Mouse (Mus musculus): ENCODE data around the gene Arsb. TPM values are rescaled to one million over a fixed set of nuclear protein-coding genes. Genes with fewer than 3 reads are reported as not detected.
A peak's percentile ranks its signal among the peaks of the same experiment; 100 is the strongest.

Gene Arsb
- polyA plus RNA-seq, 1 experiment, result 19.1 TPM

- WGBS, result 96% methylated on average over 7 of the region's 7 CpGs
- Histone ChIP-seq H3K27me3 (ENCODE audit: control insufficient read depth, insufficient read depth, low read length) (no peaks in the 10 kb centered on the region), H3K4me3 (ENCODE audit: control insufficient read depth, insufficient read depth, low read length) (no peak overlapping the region), H3K4me1 (replicated peaks; ENCODE audit: control insufficient read depth, insufficient read depth, low read length) (peaks cover 20% of the 10 kb centered on the region), H3K36me3 (ENCODE audit: control insufficient read depth, insufficient read depth, low read length) (no peaks in the 10 kb centered on the region), H3K27ac (ENCODE audit: control insufficient read depth, insufficient read depth, low read length) (no peak overlapping the region)
- TF ChIP-seq POLR2A (IDR thresholded peaks at IDR 0.05; ENCODE audit: control insufficient read depth, extremely low read depth, insufficient read depth, low read length, poor library complexity), result no peak
- no peak for TF ChIP-seq CTCF (IDR thresholded peaks at IDR 0.05; ENCODE audit: borderline replicate concordance, control insufficient read depth, extremely low read depth, insufficient read depth, low read length, poor library complexity)
- DNase-seq, result no peak
Measured at GRCm38 (mm10) chr13:93987611-93988010, 216.2 kb downstream of the Arsb start.

GRCm38 (mm10) chr13:93989208-93989607 lies 217.8 kb downstream of the Arsb start:
- WGBS, result 77% methylated on average over 3 of the region's 4 CpGs
- no peak for DNase-seq
- TF ChIP-seq CTCF (IDR thresholded peaks at IDR 0.05; ENCODE audit: borderline replicate concordance, control insufficient read depth, extremely low read depth, insufficient read depth, low read length, poor library complexity) (no peak), POLR2A (IDR thresholded peaks at IDR 0.05; ENCODE audit: control insufficient read depth, extremely low read depth, insufficient read depth, low read length, poor library complexity) (no peak)
- H3K27me3 ChIP-seq (ENCODE audit: control insufficient read depth, insufficient read depth, low read length), result no peaks in the 10 kb centered on the region
- no peaks in the 10 kb centered on the region for H3K36me3 ChIP-seq (ENCODE audit: control insufficient read depth, insufficient read depth, low read length)
- peaks cover 20% of the 10 kb centered on the region for H3K4me1 ChIP-seq (replicated peaks; ENCODE audit: control insufficient read depth, insufficient read depth, low read length)
- H3K27ac ChIP-seq (ENCODE audit: control insufficient read depth, insufficient read depth, low read length), result peak overlapping the region; percentile 89; the same call in 1 of the 2 replicates
- H3K4me3 ChIP-seq (ENCODE audit: control insufficient read depth, insufficient read depth, low read length), result no peak overlapping the region

DNA sequence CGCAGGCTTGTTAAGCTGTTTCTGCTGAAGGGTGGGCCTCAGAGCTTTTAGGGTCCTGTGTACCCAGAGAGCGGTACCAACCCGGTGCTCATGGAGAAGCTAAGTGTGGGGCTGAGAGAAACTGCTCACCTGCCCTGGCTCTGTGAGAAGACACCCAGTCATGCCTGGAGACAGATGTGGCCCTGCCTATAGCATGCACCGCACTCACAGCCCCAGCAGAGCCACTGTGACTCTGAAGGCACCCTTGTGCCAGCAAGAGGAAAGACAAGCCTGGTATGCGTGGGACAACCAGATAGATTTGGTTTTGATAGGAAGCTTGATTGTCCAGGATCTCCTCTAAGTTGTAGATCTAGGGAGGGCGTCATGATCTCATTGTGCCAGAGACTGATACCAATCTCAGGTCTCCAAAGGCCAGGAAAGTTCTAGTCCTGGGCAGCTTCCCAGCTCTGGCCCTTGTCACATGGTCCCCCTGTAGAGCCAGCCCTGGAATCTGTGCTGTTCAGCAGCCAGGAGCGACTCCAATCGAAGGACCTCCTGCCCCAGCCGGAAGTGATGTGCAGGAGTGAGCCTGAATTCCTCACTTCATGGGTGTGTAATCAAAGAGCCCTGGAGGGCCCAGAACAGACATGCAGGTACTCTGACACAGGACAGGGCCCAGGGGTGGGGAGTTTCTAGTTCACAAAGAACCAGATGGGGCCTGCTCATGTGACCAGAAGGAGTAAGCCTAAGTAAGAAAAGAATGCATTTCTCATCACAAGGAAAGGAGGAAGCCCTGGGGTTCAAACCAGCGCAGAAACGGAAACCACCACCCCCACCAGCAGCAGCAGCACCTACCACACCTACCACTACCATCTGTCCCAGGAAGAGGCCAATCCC lies 218.5 kb downstream of the Arsb start:
- Histone ChIP-seq H3K27ac (ENCODE audit: control insufficient read depth, insufficient read depth, low read length) (peak overlapping the region; percentile 89), H3K27me3 (ENCODE audit: control insufficient read depth, insufficient read depth, low read length) (no peaks in the 10 kb centered on the region), H3K4me3 (ENCODE audit: control insufficient read depth, insufficient read depth, low read length) (no peak overlapping the region), H3K36me3 (ENCODE audit: control insufficient read depth, insufficient read depth, low read length) (no peaks in the 10 kb centered on the region), H3K4me1 (replicated peaks; ENCODE audit: control insufficient read depth, insufficient read depth, low read length) (peaks cover 20% of the 10 kb centered on the region)
- no peak for TF ChIP-seq CTCF (IDR thresholded peaks at IDR 0.05; ENCODE audit: borderline replicate concordance, control insufficient read depth, extremely low read depth, insufficient read depth, low read length, poor library complexity)
- no peak for TF ChIP-seq POLR2A (IDR thresholded peaks at IDR 0.05; ENCODE audit: control insufficient read depth, extremely low read depth, insufficient read depth, low read length, poor library complexity)
- DNase-seq, result peak; percentile 53
- 17% methylated on average over 11 of the region's 11 CpGs for whole genome bisulfite sequencing

GRCm38 (mm10) chr13:93990841-93991240 lies 219.4 kb downstream of the Arsb start:
- WGBS, result 46% methylated on average over 3 of the region's 3 CpGs
- Histone ChIP-seq H3K27me3 (ENCODE audit: control insufficient read depth, insufficient read depth, low read length) (no peaks in the 10 kb centered on the region), H3K4me1 (replicated peaks; ENCODE audit: control insufficient read depth, insufficient read depth, low read length) (peaks cover 20% of the 10 kb centered on the region), H3K36me3 (ENCODE audit: control insufficient read depth, insufficient read depth, low read length) (no peaks in the 10 kb centered on the region), H3K27ac (ENCODE audit: control insufficient read depth, insufficient read depth, low read length) (peak overlapping the region; percentile 86), H3K4me3 (ENCODE audit: control insufficient read depth, insufficient read depth, low read length) (no peak overlapping the region)
- no peak for TF ChIP-seq CTCF (IDR thresholded peaks at IDR 0.05; ENCODE audit: borderline replicate concordance, control insufficient read depth, extremely low read depth, insufficient read depth, low read length, poor library complexity)
- TF ChIP-seq POLR2A (IDR thresholded peaks at IDR 0.05; ENCODE audit: control insufficient read depth, extremely low read depth, insufficient read depth, low read length, poor library complexity), result no peak
- peak; percentile 17 for DNase-seq

DNA sequence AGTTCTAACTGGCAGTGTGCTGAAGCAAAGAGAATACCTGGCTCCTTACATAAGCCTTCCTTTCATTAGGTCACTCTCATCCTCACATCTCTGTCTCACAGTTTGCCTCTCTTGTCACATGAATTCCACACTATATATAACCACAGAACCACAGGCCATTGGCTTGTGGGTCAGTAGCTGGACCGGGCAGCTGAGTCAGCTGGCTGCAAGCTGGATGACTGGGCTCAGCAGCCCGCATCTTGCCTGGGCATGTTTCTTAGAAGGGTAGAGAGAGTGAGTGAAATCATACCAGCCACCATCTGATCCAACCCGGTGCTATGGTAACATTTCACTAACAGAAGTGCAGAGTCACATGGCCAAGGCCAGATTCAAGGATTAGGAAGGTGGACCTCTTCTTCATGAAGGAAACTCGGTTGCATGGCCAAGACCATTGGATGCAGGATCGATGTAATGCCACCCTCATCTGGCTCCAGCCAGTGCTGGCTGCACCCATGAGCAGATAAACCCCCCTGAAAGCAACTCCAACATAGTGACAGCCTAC lies 221.0 kb downstream of the Arsb start:
- Histone ChIP-seq H3K36me3 (ENCODE audit: control insufficient read depth, insufficient read depth, low read length) (no peaks in the 10 kb centered on the region), H3K27ac (ENCODE audit: control insufficient read depth, insufficient read depth, low read length) (no peak overlapping the region), H3K4me1 (replicated peaks; ENCODE audit: control insufficient read depth, insufficient read depth, low read length) (peaks cover 20% of the 10 kb centered on the region), H3K4me3 (ENCODE audit: control insufficient read depth, insufficient read depth, low read length) (no peak overlapping the region), H3K27me3 (ENCODE audit: control insufficient read depth, insufficient read depth, low read length) (no peaks in the 10 kb centered on the region)
- no peak for TF ChIP-seq CTCF (IDR thresholded peaks at IDR 0.05; ENCODE audit: borderline replicate concordance, control insufficient read depth, extremely low read depth, insufficient read depth, low read length, poor library complexity)
- TF ChIP-seq POLR2A (IDR thresholded peaks at IDR 0.05; ENCODE audit: control insufficient read depth, extremely low read depth, insufficient read depth, low read length, poor library complexity), result no peak
- DNase-seq, result no peak
- 98% methylated on average over 5 of the region's 5 CpGs for WGBS

Other genes starting within 250 kb of the Arsb start
- 0.07 and 1.2 TPM in 2 replicates for gene Bhmt, start 133.7 kb upstream of the Arsb start, polyA plus RNA-seq (2012; rRNA removed)
- gene Bhmt2, start 97.3 kb upstream of the Arsb start, polyA plus RNA-seq (2012; rRNA removed), result 0.27 TPM in 1 of 2 replicates, not detected in the other
- 0.04 and 0.23 TPM in 2 replicates for gene Dmgdh, start 97.2 kb upstream of the Arsb start, polyA plus RNA-seq (2012; rRNA removed)

Measured in thymus, adult 2 months (tissue).